Mouse (Mus musculus) hindbrain, postnatal 0 days (tissue): ENCODE measurements at regions not wholly inside any gene's neighbourhood (a gene's known extent, or its start where the extent isn't known, plus 50 kb on each side); places are given as distances from the start of the nearest gene placed in this dataset.

Source experiments
- ATAC-seq: fragments of 200-750 bp; cut with Nextera tagmentation; 2 replicates; pipeline ENCODE4 v1.8.0; 2017; ENCODE audit warnings: mild to moderate bottlenecking, moderate TSS enrichment, moderate library complexity
- DNase-seq: peaks from one replicate; pipeline ENCODE4 v3.0.0-alpha.2; 2015; ENCODE audit warnings: low spot score
- H3K27ac ChIP-seq: fragments of 300-500 bp; sonication (generic); 2 replicates; pipeline ENCODE4 v1.5.1; 2014; ENCODE audit warnings: mild to moderate bottlenecking
- H3K27me3 ChIP-seq: fragments of 300-500 bp; sonication (generic); 2 replicates; pipeline ENCODE4 v1.6.1; 2014; ENCODE audit warnings: low read length, mixed read lengths; ENCODE audit not compliant: insufficient read depth
- H3K36me3 ChIP-seq: fragments of 300-500 bp; sonication (generic); 2 replicates; pipeline ENCODE4 v1.6.1; 2014; ENCODE audit warnings: low read length, mixed read lengths; ENCODE audit not compliant: insufficient read depth
- H3K4me1 ChIP-seq: fragments of 300-500 bp; sonication (generic); 2 replicates; pipeline ENCODE4 v1.6.1; 2014; ENCODE audit warnings: antibody characterized with exemption, low read length, mixed read lengths; ENCODE audit not compliant: insufficient read depth
- H3K4me2 ChIP-seq: fragments of 300-500 bp; sonication (generic); 2 replicates; pipeline ENCODE4 v1.6.1; 2014; ENCODE audit warnings: low read depth, mild to moderate bottlenecking, low read length, moderate library complexity, mixed read lengths
- H3K4me3 ChIP-seq: fragments of 300-500 bp; sonication (generic); 2 replicates; pipeline ENCODE4 v1.5.1; 2014; ENCODE audit warnings: low read length
- H3K9ac ChIP-seq: fragments of 300-500 bp; sonication (generic); replicated peaks from 2 replicates; pipeline ENCODE4 v1.6.1; 2014; ENCODE audit warnings: mild to moderate bottlenecking, low read length, moderate library complexity, mixed read lengths
- H3K9me3 ChIP-seq: fragments of 300-500 bp; sonication (generic); 2 replicates; pipeline ENCODE4 v1.6.1; 2016; ENCODE audit warnings: low read length, mixed read lengths
- CTCF ChIP-seq: IDR thresholded peaks from 2 replicates; pipeline ENCODE4 v1.5.1; 2016; ENCODE audit warnings: antibody characterized with exemption, control low read depth, low read depth
- WGBS: fragments of 180-500 bp; shearing (Covaris S2); extraction: QIAGEN DNeasy Blood & Tissue Kit; methylation state at CpG from one replicate; pipeline ENCODE4 v1.1.7; 2014; 5-methylcytosine and 5-hydroxymethylcytosine counted together
- microRNA-seq, 2 experiments: library from miRNA; unstranded; fragments of <30 nt; microRNA quantifications; one replicate each; pipeline ENCODE4; 2016

DNA sequence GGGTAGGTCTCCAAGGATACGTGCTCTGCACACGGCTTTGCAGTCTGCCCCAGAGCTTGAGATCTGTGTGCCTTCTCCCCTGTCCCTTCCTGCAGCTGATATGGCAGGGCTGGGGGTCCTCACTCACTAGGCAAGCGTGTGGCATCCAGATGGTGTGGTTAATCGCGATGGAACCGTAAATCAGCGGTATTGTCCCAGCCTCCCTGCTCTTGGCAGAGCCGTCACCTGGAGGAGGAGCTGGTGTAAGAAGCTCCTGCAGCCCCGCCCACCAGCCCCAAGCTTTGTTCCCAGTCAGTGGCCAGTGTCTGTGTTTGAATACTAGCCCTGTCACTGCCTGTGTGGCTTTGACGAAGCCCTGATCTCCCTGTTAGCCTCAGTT is 65.8 kb downstream of the Cstad start:
- Histone ChIP-seq H3K9me3 (no peaks in the 10 kb centered on the region), H3K27ac (peak overlapping the region; percentile 99), H3K27me3 (no peaks in the 10 kb centered on the region), H3K4me1 (peaks cover 40% of the 10 kb centered on the region), H3K9ac (peak overlapping the region; percentile 22; the same call in 1 of the 2 replicates), H3K4me2 (no peak overlapping the region), H3K36me3 (no peaks in the 10 kb centered on the region), H3K4me3 (no peak overlapping the region)
- DNase-seq, result peak; percentile 72
- no peak for TF ChIP-seq CTCF
- ATAC-seq, result 0 out of 2 replicates have a peak, but pooled peaks have one; percentile 6
- 12% methylated on average over 10 of the region's 10 CpGs for WGBS

DNA sequence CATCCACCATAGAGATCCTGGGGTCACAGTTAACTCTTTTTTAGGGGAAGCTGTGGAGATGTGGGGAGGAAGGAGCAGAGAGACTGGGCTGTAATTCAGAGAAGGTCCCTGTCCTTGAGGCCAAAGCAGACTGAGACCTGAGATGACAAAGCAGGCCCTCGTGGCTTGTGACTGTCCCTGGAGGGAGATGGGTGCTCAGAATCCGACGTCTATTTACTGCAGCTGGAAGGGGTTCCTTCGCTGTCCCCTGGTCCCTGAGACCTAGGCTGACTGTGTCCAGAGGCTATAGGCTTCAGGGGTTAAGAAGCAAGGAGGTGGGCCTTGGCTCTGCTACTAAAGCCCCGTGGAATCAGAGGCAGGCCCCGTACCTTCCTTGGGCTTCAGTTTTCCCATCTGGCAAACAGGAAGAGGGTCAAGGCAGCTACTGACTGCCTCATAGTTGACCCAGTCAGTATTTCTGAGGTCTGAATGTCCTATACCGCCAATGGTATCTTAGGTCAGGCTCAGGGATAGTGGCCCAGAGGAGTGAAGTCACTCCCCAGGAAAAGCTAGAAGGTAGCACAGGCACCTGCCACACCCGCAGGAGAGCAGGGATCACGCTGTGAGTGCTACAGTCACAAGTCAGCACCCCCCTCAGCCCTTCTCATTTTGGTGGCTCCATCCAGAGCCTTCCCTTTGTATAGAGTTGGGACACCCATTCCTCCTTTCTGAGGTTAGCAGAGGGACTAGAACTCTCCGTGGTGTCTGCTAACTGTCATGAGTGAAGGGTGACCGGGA is 65.2 kb downstream of the Cstad start:
- peak overlapping the region; percentile 99 for H3K27ac ChIP-seq
- DNase-seq (no peak), ATAC-seq (no peak)
- H3K9ac ChIP-seq, result peak overlapping the region; percentile 61; the same call in 1 of the 2 replicates
- no peaks in the 10 kb centered on the region for H3K27me3 ChIP-seq
- TF ChIP-seq CTCF, result no peak
- H3K4me1 ChIP-seq, result peaks cover 40% of the 10 kb centered on the region
- H3K4me3 ChIP-seq, result no peak overlapping the region
- H3K4me2 ChIP-seq, result no peak overlapping the region
- H3K36me3 ChIP-seq, result no peaks in the 10 kb centered on the region
- 29% methylated on average over 11 of the region's 11 CpGs for WGBS
- H3K9me3 ChIP-seq, result no peaks in the 10 kb centered on the region

DNA sequence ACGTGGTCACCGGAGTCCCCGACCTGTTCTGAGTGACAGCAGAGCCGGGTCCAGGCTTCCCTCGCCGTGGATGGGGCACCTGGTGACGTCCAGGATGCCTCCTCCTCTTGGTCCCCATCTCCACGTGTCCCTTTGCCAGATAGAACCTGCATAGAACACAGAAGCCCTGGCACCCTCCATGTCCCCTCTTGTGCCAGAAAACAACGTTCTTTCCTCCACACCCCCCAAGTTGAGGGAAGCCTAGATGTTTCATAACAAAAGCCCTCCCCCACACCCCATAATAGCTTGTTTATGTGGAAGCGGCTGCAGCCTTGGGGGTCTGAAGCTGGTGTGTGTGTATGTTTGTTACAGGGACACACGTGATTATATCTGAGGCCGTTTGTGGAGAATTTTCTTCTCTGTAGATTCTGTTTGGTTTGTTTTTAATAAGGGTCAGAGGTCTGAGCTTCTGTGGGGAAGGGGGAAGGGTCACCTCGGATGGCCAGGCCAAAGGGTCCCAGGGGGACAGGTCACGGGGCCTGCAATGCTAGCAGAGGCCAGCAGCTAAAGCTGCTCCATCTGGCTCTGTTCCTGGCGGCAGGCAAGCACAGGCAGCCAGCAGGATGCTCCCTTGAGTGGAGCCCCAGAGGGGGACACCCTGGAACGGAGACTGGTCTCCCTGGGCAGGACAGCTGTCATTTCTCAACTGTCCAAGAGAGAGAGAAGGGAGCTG is 64.2 kb downstream of the Cstad start:
- H3K36me3 ChIP-seq, result no peaks in the 10 kb centered on the region
- H3K9me3 ChIP-seq, result no peaks in the 10 kb centered on the region
- no peaks in the 10 kb centered on the region for H3K27me3 ChIP-seq
- peak overlapping the region; percentile 61 for H3K9ac ChIP-seq
- TF ChIP-seq CTCF, result peak; percentile 42; the same call in 1 of the 2 replicates
- ATAC-seq, result peak; percentile 64
- under 1% methylated on average over 16 of the region's 16 CpGs for WGBS
- H3K4me3 ChIP-seq, result no peak overlapping the region
- H3K4me1 ChIP-seq, result peaks cover 46% of the 10 kb centered on the region
- peak overlapping the region; percentile 99 for H3K27ac ChIP-seq
- DNase-seq, result peak; percentile 82
- H3K4me2 ChIP-seq, result peak overlapping the region; percentile 41

Small RNA genes in the stretch of these regions (microRNA-seq; reads per million reads assigned to microRNA genes)
- 0.35 to 1.1 reads per million in 2 experiments for gene Mir3089
